Mouse (Mus musculus): ENCODE measurements around the gene Cnksr1.

DNA sequence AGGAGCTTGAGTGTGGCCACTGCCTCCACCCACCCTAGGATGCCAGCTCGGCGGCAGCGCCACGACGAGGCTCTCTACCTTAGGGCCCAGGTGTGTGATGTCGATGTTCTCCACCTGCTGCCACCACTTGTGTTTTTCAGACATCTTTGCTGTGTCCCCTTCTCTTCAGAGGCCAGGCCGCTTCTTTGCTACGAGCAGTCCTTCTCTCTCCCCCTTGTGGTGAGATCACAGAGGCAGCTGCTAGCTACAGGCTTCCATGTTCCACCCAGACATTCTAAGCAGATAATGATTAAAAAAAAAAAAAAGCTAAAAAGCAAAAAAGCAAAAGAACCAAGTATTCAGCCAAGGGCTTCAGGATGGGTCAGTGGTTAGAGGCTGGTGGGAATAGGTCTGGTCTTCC is 11.0 kb downstream of the Cnksr1 start, which contains the start of gene Catsper4:
- TF ChIP-seq POLR2A (IDR thresholded peaks at IDR 0.05; ENCODE audit: insufficient read length, low read depth) (no peak), USF1 (IDR thresholded peaks at IDR 0.05; ENCODE audit: low read depth) (no peak), TCF12 (IDR thresholded peaks at IDR 0.05; ENCODE audit: insufficient read depth, poor library complexity, severe bottlenecking) (no peak), SRF (IDR thresholded peaks at IDR 0.05; ENCODE audit: control insufficient read depth, insufficient read length, low read depth) (no peak), CEBPB (IDR thresholded peaks at IDR 0.05; ENCODE audit: insufficient read depth, poor library complexity, severe bottlenecking) (no peak), E2F4 (IDR thresholded peaks at IDR 0.05; ENCODE audit: insufficient read depth) (no peak), MAX (IDR thresholded peaks at IDR 0.05; ENCODE audit: low read depth) (no peak), POLR2AphosphoS2 (IDR thresholded peaks at IDR 0.05; ENCODE audit: insufficient read length, low read depth) (no peak), MYOG (IDR thresholded peaks at IDR 0.05; ENCODE audit: control insufficient read depth in 1 of 3, insufficient read depth in 1 of 3, insufficient read length in 2 of 3, low read depth in 2 of 3) (no peak), REST (IDR thresholded peaks at IDR 0.05; ENCODE audit: insufficient read depth, insufficient read length) (no peak), TCF3 (IDR thresholded peaks at IDR 0.05; ENCODE audit: insufficient read length, low read depth) (no peak)
